Mouse (Mus musculus): ENCODE results near the gene Gaa. TPM values are rescaled to one million over a fixed set of nuclear protein-coding genes. Genes with fewer than 3 reads are reported as not detected.

Gaa gene
- 40.6 TPM for polyA plus RNA-seq (2017; shearing (Covaris generic))

DNA sequence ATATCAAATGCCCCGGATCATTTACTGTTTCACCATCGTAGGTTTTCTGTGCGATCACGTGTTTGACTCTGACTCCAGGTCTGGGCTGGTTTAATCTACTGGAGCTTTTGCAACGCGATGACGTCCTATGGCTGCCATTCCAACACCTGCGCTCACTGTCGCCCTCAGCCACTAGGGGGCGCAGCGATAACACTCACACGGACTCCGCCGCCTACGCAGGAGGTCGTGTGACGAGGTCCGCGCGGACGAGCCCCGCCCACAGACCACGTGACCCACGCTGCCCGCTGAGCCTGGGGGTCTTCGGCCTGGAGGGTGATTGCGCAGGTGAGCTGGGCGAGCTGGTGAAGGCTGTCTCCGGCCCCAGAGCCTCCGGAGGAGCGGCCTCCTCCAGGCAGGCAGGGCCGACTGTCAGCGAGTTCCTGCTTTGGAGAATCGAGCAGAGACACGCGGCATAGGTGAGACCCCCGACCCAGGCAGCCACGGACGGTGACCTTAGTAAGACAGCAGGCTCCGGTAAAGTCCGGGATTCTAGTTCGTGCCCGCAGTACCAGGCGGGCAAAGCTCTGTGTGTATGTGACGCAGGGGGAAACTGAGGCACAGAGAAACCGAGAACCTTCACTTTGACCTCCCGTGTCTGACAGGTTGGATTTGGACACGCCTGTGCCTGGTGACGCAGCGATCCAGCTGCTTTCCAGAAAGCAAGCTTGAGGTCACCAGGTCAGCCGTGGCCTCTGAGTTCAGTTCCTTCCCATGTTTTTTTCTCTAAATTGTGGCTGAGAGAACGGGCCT is at the start of gene Gaa:
Gene Gaa, plus strand, starts transcription at position 120 of the 789 bp plus-strand sequence.

GRCm38 (mm10) chr11:119228091-119228781 is 39.5 kb upstream of the Gaa start, which contains the start of the genes Tbc1d16 and Ccdc40:
Tbc1d16 (minus strand) TSS chr11:119228499.
Ccdc40 (plus strand) TSS chr11:119228572.

GRCm38 (mm10) chr11:119299391-119300245 is 31.9 kb downstream of the Gaa start, which contains the start of gene Eif4a3:
Eif4a3 (minus strand) TSS chr11:119300089.

DNA sequence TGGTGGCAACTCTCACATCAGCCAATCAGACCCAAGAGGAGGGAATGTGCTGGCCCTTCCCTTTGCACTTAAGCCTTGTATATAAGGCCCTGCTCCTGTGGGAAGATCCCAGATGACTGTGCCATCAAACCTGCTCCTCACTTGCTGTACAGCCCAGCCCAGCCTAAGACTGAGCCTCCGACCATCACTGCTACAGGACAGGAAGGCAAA is 39.9 kb downstream of the Gaa start, which contains the start of gene Card14:
Gene Card14, plus strand, starts transcription at position 111 of the 210 bp plus-strand sequence.

Other genes starting within 250 kb of the Gaa start
- 1.5 TPM for gene Cbx2, start 244.9 kb upstream of the Gaa start, polyA plus RNA-seq (2017; shearing (Covaris generic))
- 6.1 TPM for gene Cbx8, start 226.9 kb upstream of the Gaa start, polyA plus RNA-seq (2017; shearing (Covaris generic))
- 72.5 TPM for gene Cbx4, start 181.7 kb upstream of the Gaa start, polyA plus RNA-seq (2017; shearing (Covaris generic))
- gene Tbc1d16, start 39.4 kb upstream of the Gaa start, polyA plus RNA-seq (2017; shearing (Covaris generic)), result not detected
- gene Ccdc40, start 39.3 kb upstream of the Gaa start, polyA plus RNA-seq (2017; shearing (Covaris generic)), result 0.78 TPM
- 281 TPM for gene Eif4a3, start 32.2 kb downstream of the Gaa start, polyA plus RNA-seq (2017; shearing (Covaris generic))
- gene Card14, start 39.9 kb downstream of the Gaa start, polyA plus RNA-seq (2017; shearing (Covaris generic)), result not detected
- gene Sgsh, start 87.6 kb downstream of the Gaa start, polyA plus RNA-seq (2017; shearing (Covaris generic)), result 8.5 TPM
- gene Slc26a11, start 87.7 kb downstream of the Gaa start, polyA plus RNA-seq (2017; shearing (Covaris generic)), result 45.3 TPM
- 10.2 TPM for gene Rnf213, start 125.2 kb downstream of the Gaa start, polyA plus RNA-seq (2017; shearing (Covaris generic))
- 14.4 TPM for gene Endov, start 223.5 kb downstream of the Gaa start, polyA plus RNA-seq (2017; shearing (Covaris generic))